Mouse (Mus musculus): ENCODE data around the gene Tmem37. TPM values are rescaled to one million over a fixed set of nuclear protein-coding genes. Genes with fewer than 3 reads are reported as not detected.

Gene Tmem37
- total and polyA plus RNA-seq, 3 experiments: 5.6 to 9.0 (median 7.5) TPM

DNA sequence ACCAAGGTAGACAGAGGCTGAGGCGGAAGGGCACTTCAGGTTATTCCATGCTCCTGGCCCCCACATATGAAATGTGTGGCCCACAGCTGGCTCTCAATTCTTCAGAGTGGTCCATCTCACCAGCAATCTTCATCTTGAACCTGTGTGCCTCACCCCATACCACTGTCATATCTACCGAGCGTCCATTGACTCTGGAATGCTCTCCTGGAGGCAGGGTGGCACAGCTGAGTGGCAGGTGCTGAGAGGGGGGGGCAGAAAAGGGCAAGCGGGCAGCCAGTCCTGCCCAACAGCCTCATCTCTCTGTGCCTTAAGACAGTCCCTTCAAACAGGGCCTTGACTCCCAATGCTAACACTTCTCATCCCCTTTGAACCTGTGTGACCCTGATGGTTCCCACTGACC is 2.7 kb downstream of the Tmem37 start:
- Histone ChIP-seq H3K79me2 (replicated peaks; ENCODE audit: control insufficient read depth, insufficient read depth, low read length) (no peaks in the 10 kb centered on the region), H3K9ac (ENCODE audit: low read depth, low read length) (no peak overlapping the region), H3K4me1 (ENCODE audit: control insufficient read depth, insufficient read depth, low read length) (peaks cover 2% of the 10 kb centered on the region; the same call in 1 of the 2 replicates), H3K27me3 (ENCODE audit: control insufficient read depth, insufficient read depth, low read length) (no peaks in the 10 kb centered on the region), H3K27ac (no peak overlapping the region), H3K36me3 (ENCODE audit: control insufficient read depth, insufficient read depth, low read length) (no peaks in the 10 kb centered on the region), H3K4me3 (no peak overlapping the region)
- no peak for DNase-seq
- intact Hi-C loops (cut with DNase I): no loop called here
- no peak for TF ChIP-seq CTCF (IDR thresholded peaks at IDR 0.05)
- no peak for TF ChIP-seq EP300 (IDR thresholded peaks at IDR 0.05; ENCODE audit: insufficient read depth, low read depth, low read length)
- no peak for TF ChIP-seq POLR2A (IDR thresholded peaks at IDR 0.05; ENCODE audit: insufficient read depth, low read depth, low read length)
- 89% methylated on average over 4 of the region's 4 CpGs for WGBS

DNA sequence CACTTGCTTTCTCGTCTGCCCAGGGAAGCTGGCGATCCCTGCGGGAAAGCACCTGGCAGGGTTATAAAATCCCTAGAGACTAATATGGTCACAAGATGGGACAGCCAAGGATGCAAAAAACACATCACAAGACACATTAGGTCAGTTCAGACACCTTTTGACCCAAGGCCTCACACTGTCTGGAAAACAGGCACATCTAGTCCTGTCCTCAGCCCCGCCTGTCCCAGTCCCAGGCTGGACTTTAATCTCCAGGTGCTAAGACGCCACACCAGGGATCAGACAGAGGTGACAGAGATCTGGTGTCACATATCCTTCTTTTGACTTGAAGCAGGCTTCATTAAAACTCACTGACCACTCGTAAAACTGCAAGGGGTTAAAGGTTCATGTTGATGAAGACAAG is 3.7 kb downstream of the Tmem37 start:
- no peak for DNase-seq
- no peaks in the 10 kb centered on the region for H3K27me3 ChIP-seq (ENCODE audit: control insufficient read depth, insufficient read depth, low read length)
- no peaks in the 10 kb centered on the region for H3K79me2 ChIP-seq (replicated peaks; ENCODE audit: control insufficient read depth, insufficient read depth, low read length)
- TF ChIP-seq EP300 (IDR thresholded peaks at IDR 0.05; ENCODE audit: insufficient read depth, low read depth, low read length): no peak
- no peak for TF ChIP-seq POLR2A (IDR thresholded peaks at IDR 0.05; ENCODE audit: insufficient read depth, low read depth, low read length)
- no peak for TF ChIP-seq CTCF (IDR thresholded peaks at IDR 0.05)
- no peak overlapping the region for H3K27ac ChIP-seq
- 78% methylated on average over 6 of the region's 6 CpGs for WGBS
- H3K36me3 ChIP-seq (ENCODE audit: control insufficient read depth, insufficient read depth, low read length): no peaks in the 10 kb centered on the region
- intact Hi-C loops (cut with DNase I): no loop called here
- H3K4me3 ChIP-seq: no peak overlapping the region
- peaks cover 2% of the 10 kb centered on the region; the same call in 1 of the 2 replicates for H3K4me1 ChIP-seq (ENCODE audit: control insufficient read depth, insufficient read depth, low read length)
- H3K9ac ChIP-seq (ENCODE audit: low read depth, low read length): no peak overlapping the region

DNA sequence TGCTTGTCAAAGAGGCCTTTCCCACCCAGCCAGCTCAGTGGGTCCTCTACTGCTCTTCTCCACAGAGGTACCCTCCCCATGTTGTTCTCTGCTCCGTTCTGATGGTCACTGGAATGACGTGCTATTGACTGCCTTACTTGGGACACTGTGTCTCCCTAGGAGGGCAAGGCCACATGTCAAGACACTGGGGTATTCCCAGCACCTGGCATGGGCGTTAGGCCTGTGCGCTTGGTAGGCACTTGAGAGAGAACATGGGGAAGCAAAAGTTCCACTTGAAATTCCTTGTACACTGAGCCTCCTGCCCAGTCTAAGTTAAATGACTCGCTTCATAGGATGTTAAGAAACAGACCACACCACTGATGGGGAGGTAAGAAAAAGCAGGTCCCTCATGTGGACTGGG is 4.8 kb downstream of the Tmem37 start:
- no peaks in the 10 kb centered on the region for H3K27me3 ChIP-seq (ENCODE audit: control insufficient read depth, insufficient read depth, low read length)
- H3K4me1 ChIP-seq (ENCODE audit: control insufficient read depth, insufficient read depth, low read length): peaks cover 2% of the 10 kb centered on the region; the same call in 1 of the 2 replicates
- no peak for TF ChIP-seq POLR2A (IDR thresholded peaks at IDR 0.05; ENCODE audit: insufficient read depth, low read depth, low read length)
- no peak for TF ChIP-seq CTCF (IDR thresholded peaks at IDR 0.05)
- TF ChIP-seq EP300 (IDR thresholded peaks at IDR 0.05; ENCODE audit: insufficient read depth, low read depth, low read length): no peak
- WGBS: 89% methylated on average over 5 of the region's 5 CpGs
- H3K79me2 ChIP-seq (replicated peaks; ENCODE audit: control insufficient read depth, insufficient read depth, low read length): no peaks in the 10 kb centered on the region
- no peak overlapping the region for H3K9ac ChIP-seq (ENCODE audit: low read depth, low read length)
- H3K4me3 ChIP-seq: no peak overlapping the region
- intact Hi-C loops (cut with DNase I): no loop called here
- DNase-seq: no peak
- H3K36me3 ChIP-seq (ENCODE audit: control insufficient read depth, insufficient read depth, low read length): no peaks in the 10 kb centered on the region
- no peak overlapping the region for H3K27ac ChIP-seq

DNA sequence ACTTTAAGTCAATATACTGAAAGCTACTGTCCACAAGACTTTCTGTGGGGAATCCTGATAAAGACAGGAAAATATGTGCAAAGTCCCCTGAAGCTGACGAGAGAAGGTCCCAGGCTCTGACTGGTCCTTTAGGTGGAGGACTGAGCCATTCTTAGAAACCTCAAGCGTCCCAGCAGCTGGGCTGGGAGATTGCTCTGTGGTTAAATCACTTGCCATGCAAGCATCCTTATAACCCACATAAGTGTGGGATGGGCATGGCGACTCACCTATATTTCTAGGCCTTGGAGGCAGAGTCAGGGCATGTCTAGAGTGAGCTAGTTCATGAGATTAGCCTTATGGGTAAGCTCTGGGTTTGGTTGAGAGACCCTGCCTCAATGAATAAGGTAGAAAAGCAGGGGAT is 7.2 kb downstream of the Tmem37 start:
- DNase-seq: no peak
- Histone ChIP-seq H3K27me3 (ENCODE audit: control insufficient read depth, insufficient read depth, low read length) (no peaks in the 10 kb centered on the region), H3K27ac (no peak overlapping the region), H3K79me2 (replicated peaks; ENCODE audit: control insufficient read depth, insufficient read depth, low read length) (no peaks in the 10 kb centered on the region), H3K4me3 (no peak overlapping the region), H3K9ac (ENCODE audit: low read depth, low read length) (no peak overlapping the region), H3K4me1 (ENCODE audit: control insufficient read depth, insufficient read depth, low read length) (no peaks in the 10 kb centered on the region), H3K36me3 (ENCODE audit: control insufficient read depth, insufficient read depth, low read length) (no peaks in the 10 kb centered on the region)
- TF ChIP-seq CTCF (IDR thresholded peaks at IDR 0.05) (no peak), EP300 (IDR thresholded peaks at IDR 0.05; ENCODE audit: insufficient read depth, low read depth, low read length) (no peak), POLR2A (IDR thresholded peaks at IDR 0.05; ENCODE audit: insufficient read depth, low read depth, low read length) (no peak)
- 78% methylated on average over 3 of the region's 3 CpGs for WGBS
- intact Hi-C loops (cut with DNase I): no loop called here

DNA sequence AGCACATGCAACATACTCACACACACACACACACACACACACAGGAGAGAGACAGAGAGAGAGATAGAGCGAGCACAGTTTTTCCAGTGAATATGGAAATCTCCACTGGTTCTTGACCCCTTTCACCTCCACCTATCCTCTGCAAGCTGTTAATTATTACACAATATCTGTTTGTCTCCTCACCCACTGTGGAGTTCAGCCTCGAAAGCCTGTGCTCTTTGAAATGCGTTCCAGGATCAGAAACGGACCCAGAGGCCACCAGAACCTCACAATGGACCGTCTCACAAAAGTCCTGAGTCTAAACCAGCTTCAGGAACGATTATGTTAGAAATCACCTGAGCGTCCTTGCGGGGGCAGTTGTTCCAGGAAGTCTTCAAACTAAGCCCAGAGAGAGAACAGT is 7.7 kb downstream of the Tmem37 start:
- WGBS: 87% methylated on average over 8 of the region's 8 CpGs
- Histone ChIP-seq H3K9ac (ENCODE audit: low read depth, low read length) (no peak overlapping the region), H3K79me2 (replicated peaks; ENCODE audit: control insufficient read depth, insufficient read depth, low read length) (no peaks in the 10 kb centered on the region), H3K27me3 (ENCODE audit: control insufficient read depth, insufficient read depth, low read length) (no peaks in the 10 kb centered on the region), H3K4me1 (ENCODE audit: control insufficient read depth, insufficient read depth, low read length) (no peaks in the 10 kb centered on the region), H3K4me3 (no peak overlapping the region), H3K36me3 (ENCODE audit: control insufficient read depth, insufficient read depth, low read length) (no peaks in the 10 kb centered on the region), H3K27ac (no peak overlapping the region)
- intact Hi-C loops (cut with DNase I): no loop called here
- TF ChIP-seq CTCF (IDR thresholded peaks at IDR 0.05) (no peak), EP300 (IDR thresholded peaks at IDR 0.05; ENCODE audit: insufficient read depth, low read depth, low read length) (no peak), POLR2A (IDR thresholded peaks at IDR 0.05; ENCODE audit: insufficient read depth, low read depth, low read length) (no peak)
- no peak for DNase-seq

DNA sequence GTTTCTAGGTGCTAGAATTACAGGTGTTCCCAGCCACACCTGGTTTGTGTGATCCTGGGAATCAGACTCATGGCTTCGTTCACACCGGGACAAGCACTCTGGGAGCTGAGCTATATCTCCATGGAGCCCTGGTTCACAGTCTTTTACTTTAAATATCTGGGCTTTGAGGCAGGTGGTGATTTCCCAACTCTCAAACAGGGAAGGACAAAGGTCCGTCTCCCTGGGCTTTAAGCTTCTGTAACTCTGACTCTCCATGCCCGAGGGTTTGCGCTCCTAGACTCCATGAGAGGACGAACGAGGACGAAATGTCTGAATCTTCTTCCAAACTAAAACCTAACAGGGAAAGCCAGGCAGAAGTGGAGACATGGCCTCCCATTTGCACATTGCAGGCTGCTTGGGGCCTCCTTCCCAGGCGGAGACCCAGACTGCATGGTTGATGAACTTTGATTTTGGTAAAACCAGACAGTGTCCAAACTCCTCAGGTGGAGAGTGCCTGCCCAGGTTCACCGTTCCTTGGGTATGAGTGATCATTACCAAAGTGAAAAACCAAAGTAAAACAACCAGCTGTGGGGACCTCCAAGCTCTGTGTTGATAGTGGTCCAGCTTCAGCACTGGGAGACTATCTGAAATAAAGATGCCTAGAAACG is 9.7 kb downstream of the Tmem37 start:
- H3K79me2 ChIP-seq (replicated peaks; ENCODE audit: control insufficient read depth, insufficient read depth, low read length): no peaks in the 10 kb centered on the region
- no peaks in the 10 kb centered on the region for H3K36me3 ChIP-seq (ENCODE audit: control insufficient read depth, insufficient read depth, low read length)
- no peaks in the 10 kb centered on the region for H3K27me3 ChIP-seq (ENCODE audit: control insufficient read depth, insufficient read depth, low read length)
- no peaks in the 10 kb centered on the region for H3K4me1 ChIP-seq (ENCODE audit: control insufficient read depth, insufficient read depth, low read length)
- DNase-seq: no peak
- no peak overlapping the region for H3K27ac ChIP-seq
- WGBS: 90% methylated on average over 11 of the region's 11 CpGs
- no peak overlapping the region for H3K4me3 ChIP-seq
- H3K9ac ChIP-seq (ENCODE audit: low read depth, low read length): no peak overlapping the region
- TF ChIP-seq EP300 (IDR thresholded peaks at IDR 0.05; ENCODE audit: insufficient read depth, low read depth, low read length) (no peak), CTCF (IDR thresholded peaks at IDR 0.05) (no peak), POLR2A (IDR thresholded peaks at IDR 0.05; ENCODE audit: insufficient read depth, low read depth, low read length) (no peak)
- intact Hi-C loops (cut with DNase I): no loop called here
